Mouse (Mus musculus) limb, embryonic 10.5 days (tissue): Measurements from ENCODE around the gene Oprd1. TPM values are rescaled to one million over a fixed set of nuclear protein-coding genes. Genes with fewer than 3 reads are reported as not detected.

Experiments used
- DNase-seq: peaks from one replicate; pipeline ENCODE4 v3.0.0-alpha.2; 2017; ENCODE audit warnings: low spot score
- H3K27ac ChIP-seq: fragments of 300-500 bp; sonication (generic); 2 replicates; pipeline ENCODE4 v1.5.1; 2016; ENCODE audit warnings: mild to moderate bottlenecking
- H3K27me3 ChIP-seq: fragments of 300-500 bp; sonication (generic); 2 replicates; pipeline ENCODE4 v1.6.1; 2016; ENCODE audit warnings: low read depth, mild to moderate bottlenecking; ENCODE audit not compliant: poor library complexity, severe bottlenecking
- H3K36me3 ChIP-seq: fragments of 300-500 bp; sonication (generic); 2 replicates; pipeline ENCODE4 v1.6.1; 2016; ENCODE audit warnings: mild to moderate bottlenecking, moderate library complexity
- H3K4me1 ChIP-seq: fragments of 300-500 bp; sonication (generic); 2 replicates; pipeline ENCODE4 v1.6.1; 2016
- H3K4me3 ChIP-seq: fragments of 300-500 bp; sonication (generic); 2 replicates; pipeline ENCODE4 v1.5.1; 2016; ENCODE audit warnings: mild to moderate bottlenecking, moderate library complexity
- H3K9me3 ChIP-seq: fragments of 300-500 bp; sonication (generic); replicated peaks from 2 replicates; pipeline ENCODE4 v1.6.1; 2016; ENCODE audit warnings: mild to moderate bottlenecking
- WGBS: fragments of 180-500 bp; shearing (Covaris S2); methylation state at CpG from one replicate; pipeline ENCODE4 v1.1.7; 2016; 5-methylcytosine and 5-hydroxymethylcytosine counted together
- polyA plus RNA-seq: library from polyadenylated mRNA; unstranded; fragments of >200 nt; fragmentation: Nextera tagmentation; extraction: Ambion mirVana; gene quantifications from 2 replicates; pipeline ENCODE4 v1.2.1, GENCODE M21; 2016

The Oprd1 gene
- polyA plus RNA-seq, 1 experiment from 2014 or later, result 0.16 TPM

DNA sequence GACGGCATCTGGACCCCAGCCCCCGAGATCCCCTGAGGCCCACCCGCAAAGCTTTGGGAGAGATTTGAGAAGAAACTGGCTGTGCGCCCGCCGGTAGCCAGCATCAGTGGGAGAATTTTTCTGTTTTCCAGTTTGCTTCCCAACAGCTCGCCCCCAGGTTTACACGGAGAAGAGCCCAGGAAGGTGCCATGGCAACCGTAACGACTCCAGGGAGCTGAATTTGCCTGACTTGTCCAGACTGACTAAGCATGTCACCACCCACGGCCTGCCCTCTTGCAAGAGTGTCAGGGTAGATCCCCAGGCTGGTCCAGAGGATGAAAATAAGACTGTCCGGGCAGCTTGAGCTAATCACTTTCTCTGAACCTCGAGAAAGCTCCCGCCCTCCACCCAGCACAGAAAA is 21.4 kb upstream of the Oprd1 start:
- H3K4me1 ChIP-seq, result peaks cover 6% of the 10 kb centered on the region
- WGBS, result 74% methylated on average over 14 of the region's 14 CpGs
- H3K9me3 ChIP-seq, result no peaks in the 10 kb centered on the region
- no peak for DNase-seq
- no peak overlapping the region for H3K27ac ChIP-seq
- H3K27me3 ChIP-seq, result no peaks in the 10 kb centered on the region
- no peaks in the 10 kb centered on the region for H3K36me3 ChIP-seq
- H3K4me3 ChIP-seq, result no peak overlapping the region

DNA sequence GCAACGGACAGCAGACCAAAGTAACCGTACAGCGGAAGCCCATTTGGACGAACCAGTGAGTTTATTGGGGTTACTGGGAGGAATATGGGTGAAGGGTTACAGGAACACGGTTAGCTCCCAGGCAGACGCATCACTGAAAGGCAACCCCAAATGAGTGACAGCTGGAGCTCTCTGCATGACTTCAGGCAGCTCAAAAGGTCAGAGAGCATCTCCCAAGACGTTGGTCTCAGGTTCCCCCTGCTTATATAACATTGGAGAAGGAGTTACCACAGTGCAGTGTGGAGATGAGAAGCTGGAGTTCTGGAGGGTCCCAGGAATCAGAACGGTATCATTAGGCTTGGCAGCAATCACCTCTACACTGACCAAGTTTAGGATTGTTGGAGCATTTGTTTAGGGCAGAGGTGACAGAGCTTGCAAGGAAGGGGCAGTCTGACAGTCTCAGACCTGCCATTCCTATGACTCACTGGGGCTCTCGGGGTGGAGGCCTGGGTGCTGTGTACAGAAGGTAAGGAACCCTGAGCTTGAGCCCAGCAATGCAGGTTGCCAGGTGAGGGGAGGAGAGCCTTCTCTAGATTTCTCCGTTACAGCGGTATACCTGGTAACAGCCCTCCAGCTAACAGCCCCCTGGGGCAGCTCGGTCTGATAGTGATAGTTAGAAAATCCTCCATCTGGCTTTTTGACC is 12.8 kb upstream of the Oprd1 start:
- Histone ChIP-seq H3K4me3 (no peak overlapping the region), H3K36me3 (no peaks in the 10 kb centered on the region), H3K4me1 (peaks cover 11% of the 10 kb centered on the region; the same call in 1 of the 2 replicates), H3K27ac (no peak overlapping the region), H3K9me3 (no peaks in the 10 kb centered on the region), H3K27me3 (no peaks in the 10 kb centered on the region)
- no peak for DNase-seq
- WGBS, result 58% methylated on average over 12 of the region's 12 CpGs

DNA sequence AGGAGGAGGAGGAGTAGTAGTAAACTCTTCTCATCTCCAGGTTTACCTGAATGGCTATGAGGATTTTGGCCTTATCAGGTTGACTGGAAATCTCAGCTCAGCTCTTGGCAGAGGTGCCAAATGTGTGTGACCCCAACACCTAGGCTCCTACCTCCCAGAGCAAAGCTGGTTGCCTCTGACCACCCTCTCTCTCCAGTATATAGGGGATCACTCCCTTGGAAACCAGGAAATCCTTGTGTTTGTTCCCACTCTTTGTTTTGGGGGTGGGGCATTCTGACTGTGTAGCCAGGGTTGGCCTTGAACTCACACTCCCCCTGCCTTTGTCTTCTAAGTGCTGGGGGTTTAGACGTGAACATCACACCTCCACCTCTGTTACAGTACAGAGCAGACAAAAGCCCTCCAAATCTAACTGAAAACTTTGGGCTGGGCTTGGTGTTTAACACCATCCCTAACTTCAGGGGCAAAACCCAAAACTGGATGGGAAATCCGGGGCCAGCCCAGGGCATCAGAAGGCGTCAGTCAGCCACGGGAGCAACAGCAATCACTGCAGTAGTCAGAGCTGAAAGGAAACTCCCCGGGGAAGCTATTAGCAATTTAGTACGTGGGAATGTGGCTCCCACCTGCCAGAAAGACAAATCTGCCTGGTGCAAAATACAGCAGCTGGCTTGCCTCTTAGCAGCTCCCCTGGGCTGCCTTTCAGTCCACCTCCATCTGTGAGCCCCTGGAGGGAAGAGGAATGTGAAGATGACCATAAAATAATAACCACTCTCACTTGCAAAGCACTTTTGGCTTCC is 10.8 kb upstream of the Oprd1 start:
- Histone ChIP-seq H3K27me3 (no peaks in the 10 kb centered on the region), H3K9me3 (no peaks in the 10 kb centered on the region), H3K36me3 (no peaks in the 10 kb centered on the region), H3K4me1 (peaks cover 11% of the 10 kb centered on the region; the same call in 1 of the 2 replicates), H3K4me3 (no peak overlapping the region), H3K27ac (no peak overlapping the region)
- DNase-seq, result no peak
- WGBS, result 5% methylated on average over 6 of the region's 6 CpGs

DNA sequence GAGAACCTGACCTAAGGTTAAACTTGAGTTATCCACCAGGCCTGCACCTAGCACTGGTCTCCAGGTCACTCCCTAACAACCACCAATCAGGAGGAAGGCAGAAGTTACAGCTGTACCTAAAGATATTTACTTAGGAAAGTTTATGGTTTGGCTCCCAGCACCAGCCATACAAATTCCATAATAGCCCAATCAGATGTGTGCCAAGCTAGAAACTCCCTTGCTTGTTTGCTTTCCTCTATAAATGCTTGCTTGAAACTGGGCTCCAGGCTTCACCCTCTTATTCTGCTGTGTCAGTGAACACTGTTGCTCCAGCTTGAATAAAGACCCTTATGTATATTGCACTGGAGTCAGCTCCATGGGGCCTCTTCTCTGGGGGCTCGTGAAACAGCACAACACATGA is 7.4 kb upstream of the Oprd1 start:
- WGBS, result 82% methylated on average over 1 of the region's 1 CpGs
- H3K4me3 ChIP-seq, result no peak overlapping the region
- no peak for DNase-seq
- no peaks in the 10 kb centered on the region for H3K9me3 ChIP-seq
- peaks cover 7% of the 10 kb centered on the region; the same call in 1 of the 2 replicates for H3K4me1 ChIP-seq
- H3K27me3 ChIP-seq, result no peaks in the 10 kb centered on the region
- no peak overlapping the region for H3K27ac ChIP-seq
- no peaks in the 10 kb centered on the region for H3K36me3 ChIP-seq

DNA sequence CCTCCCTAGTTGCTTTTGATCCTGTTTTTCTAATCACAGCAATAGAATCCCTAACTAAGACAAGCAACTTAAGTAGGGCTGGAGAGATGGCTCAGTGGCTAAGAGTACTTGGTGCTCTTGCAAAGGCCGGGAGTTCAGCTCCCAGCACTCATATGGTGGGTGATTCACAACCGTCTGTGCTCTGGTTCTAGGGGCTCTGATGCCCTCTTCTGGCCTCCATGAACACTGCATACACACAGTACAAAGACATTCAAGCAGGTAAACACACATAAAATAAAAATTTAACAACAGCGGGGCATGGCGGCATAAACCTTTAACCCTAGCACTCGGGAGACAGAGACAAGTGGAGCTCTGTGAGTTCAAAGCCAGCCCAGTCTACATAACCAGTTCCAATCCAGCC is 1.9 kb upstream of the Oprd1 start:
- peaks cover 18% of the 10 kb centered on the region for H3K4me1 ChIP-seq
- no peak overlapping the region for H3K27ac ChIP-seq
- H3K27me3 ChIP-seq, result peaks cover 52% of the 10 kb centered on the region

DNA sequence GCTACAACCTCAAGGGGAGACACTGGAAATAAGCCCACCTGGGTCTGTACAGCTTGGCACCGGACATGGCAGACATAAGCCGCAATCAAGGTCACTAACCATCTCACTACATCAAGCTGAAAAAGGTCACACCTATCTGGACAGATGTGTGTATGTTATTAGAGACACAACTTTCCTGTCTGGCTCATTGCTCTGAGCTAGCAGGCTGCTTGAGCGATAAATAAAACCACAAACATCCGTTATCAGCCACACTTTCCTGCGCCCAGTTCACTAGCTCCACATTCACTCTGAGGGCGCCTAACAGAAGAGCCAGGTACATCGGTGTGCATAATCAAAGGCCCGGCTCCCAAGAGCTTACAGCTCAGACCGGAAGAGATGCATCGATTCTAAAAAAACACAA is 806 bp upstream of the Oprd1 start:
- no peaks in the 10 kb centered on the region for H3K36me3 ChIP-seq
- 51% methylated on average over 10 of the region's 10 CpGs for WGBS
- peaks cover 62% of the 10 kb centered on the region for H3K27me3 ChIP-seq
- peaks cover 18% of the 10 kb centered on the region for H3K4me1 ChIP-seq
- H3K4me3 ChIP-seq, result peak overlapping the region; percentile 66; the same call in 1 of the 2 replicates
- no peak overlapping the region for H3K27ac ChIP-seq
- no peak for DNase-seq
- H3K9me3 ChIP-seq, result no peaks in the 10 kb centered on the region

More for the DNA sequence above, 1.9 kb upstream of the Oprd1 start:
- no peak overlapping the region for H3K4me3 ChIP-seq
- 71% methylated on average over 5 of the region's 5 CpGs for WGBS
- H3K9me3 ChIP-seq, result no peaks in the 10 kb centered on the region
- H3K36me3 ChIP-seq, result no peaks in the 10 kb centered on the region
- no peak for DNase-seq

DNA sequence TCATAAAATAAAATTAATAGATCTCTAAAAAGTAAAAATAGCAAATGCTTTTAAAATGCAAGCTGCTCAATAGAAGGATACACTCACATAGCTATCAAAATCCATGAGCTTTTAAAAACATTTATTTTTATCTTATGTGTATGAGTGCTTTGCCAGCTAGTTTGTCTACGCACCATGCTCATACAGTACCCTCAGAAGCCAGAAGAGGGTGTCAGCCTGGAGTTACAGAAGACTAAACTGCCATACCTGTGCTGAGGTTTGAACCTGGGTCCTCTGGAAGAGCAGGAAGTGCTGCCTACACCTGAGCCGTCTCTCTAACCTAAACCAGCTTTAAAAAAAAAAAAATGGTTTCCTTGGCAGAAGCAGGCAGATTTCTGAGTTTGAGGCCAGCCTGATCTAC is 5.6 kb downstream of the Oprd1 start:
- no peaks in the 10 kb centered on the region for H3K9me3 ChIP-seq
- 92% methylated on average over 2 of the region's 2 CpGs for WGBS
- H3K27me3 ChIP-seq, result peaks cover 34% of the 10 kb centered on the region
- no peak for DNase-seq
- no peaks in the 10 kb centered on the region for H3K36me3 ChIP-seq
- H3K4me3 ChIP-seq, result no peak overlapping the region
- peaks cover 6% of the 10 kb centered on the region; the same call in 1 of the 2 replicates for H3K4me1 ChIP-seq
- H3K27ac ChIP-seq, result no peak overlapping the region

DNA sequence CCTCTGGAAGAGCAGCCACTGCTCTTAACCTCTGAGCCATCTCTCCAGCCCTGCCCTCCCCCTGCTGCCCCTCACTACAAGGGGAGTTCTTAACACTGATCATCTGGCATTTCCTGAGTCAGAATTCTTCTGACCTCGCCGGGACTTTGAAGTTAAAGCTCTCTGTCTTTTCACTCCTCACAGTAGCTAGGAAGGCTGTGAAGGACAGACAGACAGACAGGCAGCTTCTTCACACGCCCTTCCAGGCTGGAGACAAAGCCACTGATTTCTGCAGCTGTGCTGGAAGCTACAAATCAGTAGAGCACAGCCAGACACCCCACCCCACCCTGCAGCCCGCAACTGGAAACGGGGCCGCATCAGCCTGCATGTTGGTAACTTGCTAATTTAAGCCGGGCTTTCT is 7.3 kb downstream of the Oprd1 start:
- WGBS, result 80% methylated on average over 7 of the region's 7 CpGs
- H3K27me3 ChIP-seq, result peaks cover 18% of the 10 kb centered on the region
- DNase-seq, result no peak

DNA sequence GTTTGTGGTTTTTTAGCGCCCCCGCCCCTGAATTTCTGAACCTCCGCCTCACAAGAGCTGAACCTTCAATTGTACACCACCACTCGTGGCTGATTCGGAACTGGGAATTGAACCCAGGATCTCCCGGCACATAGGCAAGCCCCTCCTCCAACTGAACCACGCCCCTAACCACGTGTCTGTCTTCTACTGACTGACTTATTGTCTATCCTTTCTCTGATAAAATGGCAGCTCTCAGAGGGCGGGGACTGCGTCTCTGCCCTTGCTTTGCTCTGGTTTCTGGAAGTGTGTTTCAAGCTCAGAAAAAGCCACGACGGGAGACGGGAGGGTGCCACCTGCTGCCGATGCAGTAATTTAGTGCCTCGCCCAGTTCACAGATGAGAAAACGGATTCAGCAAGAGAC is 10.4 kb downstream of the Oprd1 start:
- Histone ChIP-seq H3K4me1 (0 out of 2 replicates have a peak, but pooled peaks cover 4% of the 10 kb centered on the region), H3K36me3 (no peaks in the 10 kb centered on the region), H3K27ac (no peak overlapping the region), H3K9me3 (no peaks in the 10 kb centered on the region), H3K4me3 (no peak overlapping the region), H3K27me3 (no peaks in the 10 kb centered on the region)
- DNase-seq, result no peak
- WGBS, result 71% methylated on average over 16 of the region's 16 CpGs

More for the DNA sequence above, 7.3 kb downstream of the Oprd1 start:
- H3K9me3 ChIP-seq, result no peaks in the 10 kb centered on the region
- no peaks in the 10 kb centered on the region for H3K36me3 ChIP-seq
- H3K27ac ChIP-seq, result no peak overlapping the region
- H3K4me1 ChIP-seq, result 0 out of 2 replicates have a peak, but pooled peaks cover 4% of the 10 kb centered on the region
- H3K4me3 ChIP-seq, result no peak overlapping the region

DNA sequence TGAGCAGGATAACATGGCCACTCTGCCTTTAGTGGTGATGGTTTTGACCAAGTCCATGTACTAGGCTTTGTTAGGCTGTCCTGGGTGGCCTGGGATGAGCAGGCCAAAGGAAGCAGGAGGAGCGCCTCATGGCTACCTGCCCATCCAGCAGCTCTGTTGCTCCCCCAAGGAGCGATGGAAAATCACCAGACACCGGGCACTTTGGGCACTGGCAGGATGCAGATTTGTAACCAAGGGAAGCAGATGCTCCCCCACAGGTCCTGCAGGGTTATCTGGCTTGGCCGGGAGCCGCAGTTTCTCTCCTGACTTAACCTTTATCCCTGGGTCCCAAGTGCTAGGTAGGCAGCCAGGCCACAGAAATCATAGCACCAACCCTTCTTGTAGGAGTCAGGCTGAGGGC is 10.9 kb downstream of the Oprd1 start:
- WGBS, result 90% methylated on average over 5 of the region's 5 CpGs
- Histone ChIP-seq H3K4me1 (0 out of 2 replicates have a peak, but pooled peaks cover 4% of the 10 kb centered on the region), H3K27me3 (no peaks in the 10 kb centered on the region), H3K27ac (no peak overlapping the region), H3K9me3 (no peaks in the 10 kb centered on the region), H3K36me3 (no peaks in the 10 kb centered on the region), H3K4me3 (no peak overlapping the region)
- no peak for DNase-seq

DNA sequence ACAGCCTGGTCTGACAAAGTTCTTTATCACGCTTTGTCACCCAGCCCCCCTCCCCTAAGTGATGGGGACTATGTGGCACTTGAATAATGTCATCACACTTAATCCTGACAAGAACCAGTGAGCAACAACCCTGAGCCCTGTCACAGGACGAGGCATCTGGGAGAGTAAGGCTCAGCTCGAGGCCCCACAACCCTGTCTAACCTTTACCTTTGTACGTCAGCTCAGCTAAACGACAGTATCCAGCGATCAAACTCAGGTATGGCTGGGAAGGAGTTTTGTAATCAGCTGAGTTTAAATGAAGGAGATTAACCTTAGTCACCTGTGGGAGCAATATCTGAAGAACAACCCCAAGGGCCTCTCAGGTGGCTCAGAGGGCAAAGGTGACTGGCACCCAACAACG is 12.0 kb downstream of the Oprd1 start:
- Histone ChIP-seq H3K27me3 (no peaks in the 10 kb centered on the region), H3K4me3 (no peak overlapping the region), H3K27ac (no peak overlapping the region), H3K36me3 (no peaks in the 10 kb centered on the region), H3K4me1 (0 out of 2 replicates have a peak, but pooled peaks cover 4% of the 10 kb centered on the region), H3K9me3 (no peaks in the 10 kb centered on the region)
- no peak for DNase-seq
- 84% methylated on average over 7 of the region's 7 CpGs for WGBS

DNA sequence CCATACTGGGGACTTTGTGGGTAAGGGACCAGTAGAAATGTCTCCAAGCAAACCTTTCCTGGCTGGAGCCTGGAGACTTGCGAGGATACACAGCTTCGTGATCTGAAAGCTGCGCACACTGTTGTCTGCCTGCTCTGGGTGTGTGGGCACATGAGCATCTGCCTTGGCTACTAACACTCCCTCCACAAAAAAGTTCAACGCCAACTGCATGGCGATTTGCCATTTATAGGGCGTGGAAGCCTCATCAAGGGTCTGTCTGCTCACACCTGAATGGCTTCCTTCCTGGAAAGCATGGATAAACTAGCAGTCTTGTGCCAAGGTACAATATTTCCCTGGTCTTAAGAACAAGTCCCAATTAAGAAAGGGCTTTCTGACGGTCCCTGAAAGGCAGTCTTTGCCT is 12.5 kb downstream of the Oprd1 start:
- DNase-seq, result no peak
- Histone ChIP-seq H3K4me1 (no peaks in the 10 kb centered on the region), H3K9me3 (no peaks in the 10 kb centered on the region), H3K4me3 (no peak overlapping the region), H3K36me3 (no peaks in the 10 kb centered on the region), H3K27me3 (no peaks in the 10 kb centered on the region), H3K27ac (no peak overlapping the region)
- WGBS, result 93% methylated on average over 7 of the region's 7 CpGs

DNA sequence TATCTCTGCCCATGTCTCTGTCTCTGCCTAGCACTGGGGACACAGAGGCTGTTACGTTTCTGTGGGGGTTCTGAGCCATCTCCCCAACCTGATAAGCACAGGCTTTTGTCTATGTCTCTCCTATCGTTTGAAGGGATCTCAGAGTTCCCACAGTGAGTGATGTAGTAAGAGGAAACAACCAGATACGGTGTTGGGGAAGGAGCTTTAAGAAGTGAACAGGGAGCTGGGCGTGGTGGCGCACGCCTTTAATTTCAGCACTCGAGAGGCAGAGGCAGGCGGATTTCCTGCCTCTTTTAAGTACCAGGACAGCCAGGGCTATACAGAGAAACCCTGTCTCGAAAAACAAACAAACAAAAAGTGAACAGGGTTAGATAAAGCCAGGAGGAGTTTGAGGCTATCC is 13.2 kb downstream of the Oprd1 start:
- 90% methylated on average over 9 of the region's 9 CpGs for WGBS
- DNase-seq, result no peak

More for the DNA sequence above, 13.2 kb downstream of the Oprd1 start:
- no peaks in the 10 kb centered on the region for H3K27me3 ChIP-seq
- H3K27ac ChIP-seq, result no peak overlapping the region
- H3K4me1 ChIP-seq, result no peaks in the 10 kb centered on the region
- no peaks in the 10 kb centered on the region for H3K36me3 ChIP-seq
- H3K9me3 ChIP-seq, result no peaks in the 10 kb centered on the region
- no peak overlapping the region for H3K4me3 ChIP-seq
